Comparison of ENCODE assay signal across 17 mouse cellular contexts in genomic region chr12:25210597-25210996, GRCm38 (mm10).
"Had no signal": no experiment of that assay in that cellular context is flagged by ENCODE, and none has a peak within 500 bp of the region (broad histone marks: within the 10 kb centered on the region; RNA-seq: fewer than 3 reads in every experiment).

No protein-coding gene starts in this region.

- H3K36me3 ChIP-seq: neural tube, embryonic 12.5 days; neural tube, embryonic 13.5 days; neural tube, embryonic 15.5 days; stomach, embryonic 15.5 days had no signal

- H3K9me3 ChIP-seq: neural tube, embryonic 12.5 days; neural tube, embryonic 13.5 days; neural tube, embryonic 15.5 days; stomach, embryonic 15.5 days had no signal

- H3K9ac ChIP-seq: neural tube, embryonic 12.5 days; neural tube, embryonic 13.5 days; neural tube, embryonic 15.5 days; stomach, embryonic 15.5 days had no signal

- H3K27ac ChIP-seq: neural tube, embryonic 12.5 days; neural tube, embryonic 13.5 days; neural tube, embryonic 15.5 days; stomach, postnatal 0 days had no signal

- H3K4me2 ChIP-seq: neural tube, embryonic 12.5 days; neural tube, embryonic 13.5 days; neural tube, embryonic 15.5 days; stomach, embryonic 15.5 days had no signal

- H3K27me3 ChIP-seq: neural tube, embryonic 12.5 days; neural tube, embryonic 13.5 days; neural tube, embryonic 15.5 days; stomach, embryonic 15.5 days had no signal

- H3K4me3 ChIP-seq: neural tube, embryonic 12.5 days; neural tube, embryonic 13.5 days; neural tube, embryonic 15.5 days; stomach, embryonic 15.5 days had no signal

- DNase-seq: retina, postnatal 1 day; right cerebral cortex, adult 18-20 months; right cerebral cortex, postnatal 14 days; right cerebral cortex, postnatal 25 days; right cerebral cortex, postnatal 4 days; spleen, adult 18-20 months; thymus, adult 18-20 months; thymus, adult 2 months; thymus, postnatal 14 days; thymus, postnatal 25 days; thymus, postnatal 36 days; thymus, postnatal 4 days had no signal

- H3K4me1 ChIP-seq: neural tube, embryonic 15.5 days had no signal
